Mouse (Mus musculus) kidney, adult 2 months (tissue): ENCODE data around the gene Thoc5. TPM values are rescaled to one million over a fixed set of nuclear protein-coding genes. Genes with fewer than 3 reads are reported as not detected.

Source experiments
- DNase-seq: peaks from one replicate; pipeline ENCODE4 v3.0.0; 2021
- H3K27ac ChIP-seq: fragments of 200-500 bp; 2 replicates; pipeline ENCODE4 v1.5.1; 2012; ENCODE audit warnings: low read depth, low read length, control low read depth, inconsistent platforms; ENCODE audit not compliant: insufficient read depth
- H3K27me3 ChIP-seq: fragments of 200-500 bp; replicated peaks from 2 replicates; pipeline ENCODE4 v1.6.1; 2012; ENCODE audit warnings: mild to moderate bottlenecking, moderate library complexity, low read length, inconsistent platforms; ENCODE audit not compliant: control insufficient read depth, insufficient read depth
- H3K36me3 ChIP-seq: fragments of 200-500 bp; 2 replicates; pipeline ENCODE4 v1.6.1; 2012; ENCODE audit warnings: mild to moderate bottlenecking, moderate library complexity, low read length, inconsistent platforms; ENCODE audit not compliant: control insufficient read depth, insufficient read depth
- H3K4me1 ChIP-seq: fragments of 200-500 bp; 2 replicates; pipeline ENCODE4 v1.6.1; 2011; ENCODE audit warnings: low read length; ENCODE audit not compliant: control insufficient read depth, insufficient read depth
- H3K4me3 ChIP-seq: fragments of 200-500 bp; 2 replicates; pipeline ENCODE4 v1.5.1; 2011; ENCODE audit warnings: mild to moderate bottlenecking, low read depth, low read length, control low read depth; ENCODE audit not compliant: insufficient read depth
- CTCF ChIP-seq: fragments of 200-500 bp; conservative IDR thresholded peaks from 2 replicates; pipeline ENCODE4 v1.5.1; 2011; ENCODE audit warnings: low read depth, mild to moderate bottlenecking, control low read depth, low read length, moderate library complexity, mixed read lengths; ENCODE audit not compliant: insufficient read depth, insufficient read length
- POLR2A ChIP-seq: fragments of 200-500 bp; IDR thresholded peaks from one replicate; pipeline ENCODE4 v1.6.1; 2011; ENCODE audit warnings: low read depth, low read length, control low read depth
- WGBS: fragments of 180-500 bp; shearing (Covaris S2); methylation state at CpG from one replicate; pipeline ENCODE4 v1.1.7; 2018; 5-methylcytosine and 5-hydroxymethylcytosine counted together
- polyA plus RNA-seq: library from polyadenylated mRNA; depleted of rRNA; stranded (reverse); fragments of >200 nt; gene quantifications from 2 replicates; pipeline ENCODE4 v1.2.3, GENCODE M21; 2012; rRNA removed

The Thoc5 gene
- polyA plus RNA-seq = 16.6 and 17.7 TPM in 2 replicates

DNA sequence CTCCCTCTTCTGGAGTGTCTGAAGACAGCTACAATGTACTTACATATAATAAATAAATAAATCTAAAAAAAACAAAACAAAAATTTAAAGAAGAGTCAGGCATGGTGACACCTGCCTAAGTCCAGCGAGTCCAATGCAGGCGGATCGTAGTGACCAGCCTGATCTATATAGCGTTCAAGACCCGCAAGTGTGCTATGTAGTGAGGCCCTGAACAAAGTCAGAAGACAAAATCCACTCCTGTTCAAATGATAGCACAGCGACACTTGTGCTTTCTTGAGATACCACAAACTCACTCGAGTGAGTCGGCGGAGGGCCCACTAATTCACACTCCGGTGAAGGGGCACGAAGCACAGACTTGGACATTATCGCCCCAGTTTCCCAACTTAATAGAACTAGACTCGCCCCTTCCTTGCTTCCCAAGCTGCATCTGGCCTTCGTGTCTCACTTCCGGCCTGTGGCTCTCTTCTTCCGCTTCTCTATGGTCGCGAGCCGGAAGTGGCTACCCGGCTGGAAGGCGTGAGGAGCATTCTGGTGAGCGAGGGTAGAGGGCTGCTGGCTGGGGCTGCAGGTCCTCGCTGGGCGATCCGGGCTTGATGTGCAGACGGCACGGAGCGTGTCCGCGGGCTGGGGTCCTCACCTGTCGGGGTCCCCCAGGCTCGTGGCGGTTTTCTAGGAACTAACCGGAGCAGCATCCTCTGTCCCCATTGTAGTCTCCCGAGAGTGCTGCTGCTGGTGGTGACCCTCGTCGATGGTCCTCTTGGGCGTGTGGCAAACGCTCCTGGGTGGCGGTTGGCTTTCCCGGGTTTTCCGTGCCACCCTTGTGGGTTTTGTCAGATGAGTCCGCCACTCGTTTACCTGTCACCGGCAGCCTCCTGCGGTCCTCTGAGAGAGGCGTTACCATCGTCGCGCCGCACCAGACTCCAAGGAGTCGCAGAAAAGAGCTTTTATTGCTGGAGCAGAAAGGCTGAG, at the start of gene Thoc5:
TSS of gene Thoc5 (plus strand) at position 473 of the 969 bp plus-strand sequence.
- Histone ChIP-seq H3K27me3 (no peaks in the 10 kb centered on the region), H3K4me3 (peak within 1 kb of the TSS; percentile 88), H3K4me1 (no peaks in the 10 kb centered on the region; the same call in 1 of the 2 replicates), H3K36me3 (no peaks in the 10 kb centered on the region; the same call in 1 of the 2 replicates), H3K27ac (peak within 1 kb of the TSS; percentile 85)
- TF ChIP-seq POLR2A = peak; percentile 47
- TF ChIP-seq CTCF = no peak
- DNase-seq = peak; percentile 88
- 2% methylated on average over 52 of the region's 52 CpGs for WGBS

DNA sequence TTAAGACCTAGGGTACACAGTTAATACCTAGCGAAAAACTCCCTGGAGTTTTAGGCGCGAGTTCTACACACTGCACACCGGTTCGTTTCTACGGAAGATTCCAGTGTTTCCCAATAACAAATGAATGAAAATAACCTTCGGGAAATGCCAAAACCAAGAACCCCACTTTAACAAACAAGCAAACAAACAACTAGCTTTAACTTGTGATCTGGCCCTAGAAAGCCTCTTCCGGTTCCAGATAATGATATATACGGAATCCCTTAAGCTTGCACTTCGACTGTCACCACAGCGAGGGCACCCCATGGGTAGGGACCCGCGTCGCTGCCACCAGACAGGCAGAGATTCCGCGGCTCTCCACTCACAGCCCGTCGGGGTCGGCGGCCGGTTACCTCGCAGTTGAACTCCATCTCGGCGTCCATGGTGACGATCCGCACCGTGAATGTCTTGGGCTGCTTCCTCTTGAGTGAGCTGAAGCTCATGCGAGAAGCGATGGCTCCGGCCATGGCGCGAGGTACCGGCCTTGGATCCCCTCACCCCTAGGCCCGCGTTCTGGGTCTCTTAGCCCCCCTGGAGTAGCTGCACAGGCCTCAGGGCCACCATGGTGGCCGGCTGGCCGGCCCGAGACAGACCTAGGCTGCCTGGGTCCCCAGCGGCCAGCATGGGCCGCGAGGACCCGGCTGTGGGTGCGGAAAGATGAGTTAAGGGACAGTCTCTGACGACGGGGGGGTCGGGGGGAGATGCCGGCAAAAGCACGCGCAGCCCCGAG, 46.5 kb upstream of the Thoc5 start:
- H3K27me3 ChIP-seq = no peaks in the 10 kb centered on the region
- H3K4me1 ChIP-seq = 0 out of 2 replicates have a peak, but pooled peaks cover 4% of the 10 kb centered on the region
- H3K27ac ChIP-seq = peak overlapping the region; percentile 60
- no peaks in the 10 kb centered on the region for H3K36me3 ChIP-seq
- DNase-seq = peak; percentile 54
- peak overlapping the region; percentile 100 for H3K4me3 ChIP-seq
- WGBS = under 1% methylated on average over 50 of the region's 50 CpGs
- TF ChIP-seq POLR2A (no peak), CTCF (no peak)

DNA sequence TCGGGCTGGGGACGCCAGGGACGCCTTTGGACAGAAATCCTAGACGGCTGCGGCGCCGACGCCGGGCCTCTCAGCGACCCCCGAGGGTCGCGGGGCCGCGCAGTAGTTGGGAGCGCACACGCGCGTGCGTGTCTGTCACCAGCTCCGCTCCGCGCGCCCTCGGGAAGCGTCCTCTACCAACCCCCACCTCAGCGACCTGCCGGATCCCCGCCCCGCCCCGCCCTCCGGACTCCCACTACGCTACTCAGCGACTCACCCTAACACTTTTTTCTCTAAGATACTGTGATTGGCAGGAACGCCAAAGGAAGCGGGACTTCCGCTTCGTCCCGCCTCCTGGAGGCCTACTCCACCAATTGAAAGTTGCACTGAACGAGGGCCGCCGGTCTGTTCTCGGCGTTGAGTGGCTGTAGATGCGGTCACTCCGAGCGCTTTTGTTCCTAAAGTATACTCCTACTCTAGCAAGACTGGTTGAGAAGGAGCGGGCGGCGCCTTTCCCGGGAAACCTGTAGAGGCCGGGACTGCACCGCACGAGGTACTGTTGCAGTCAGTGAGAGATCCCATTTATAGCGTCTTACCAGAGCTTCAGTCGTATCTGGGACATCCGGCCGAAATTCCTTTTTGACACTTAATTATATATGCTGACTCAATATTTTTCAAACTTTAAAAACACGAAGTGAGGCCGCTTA, 45.7 kb upstream of the Thoc5 start, which contains the start of gene Nf2:
TSS of gene Nf2 (minus strand) at position 279 of the 686 bp plus-strand sequence.
- under 1% methylated on average over 59 of the region's 60 CpGs for WGBS
- H3K4me1 ChIP-seq = 0 out of 2 replicates have a peak, but pooled peaks cover 4% of the 10 kb centered on the region
- no peaks in the 10 kb centered on the region for H3K27me3 ChIP-seq
- peak; percentile 58 for TF ChIP-seq POLR2A
- TF ChIP-seq CTCF = no peak
- no peaks in the 10 kb centered on the region for H3K36me3 ChIP-seq
- peak within 1 kb of the TSS; percentile 100 for H3K4me3 ChIP-seq
- peak within 1 kb of the TSS; percentile 60 for H3K27ac ChIP-seq
- DNase-seq = peak; percentile 100

DNA sequence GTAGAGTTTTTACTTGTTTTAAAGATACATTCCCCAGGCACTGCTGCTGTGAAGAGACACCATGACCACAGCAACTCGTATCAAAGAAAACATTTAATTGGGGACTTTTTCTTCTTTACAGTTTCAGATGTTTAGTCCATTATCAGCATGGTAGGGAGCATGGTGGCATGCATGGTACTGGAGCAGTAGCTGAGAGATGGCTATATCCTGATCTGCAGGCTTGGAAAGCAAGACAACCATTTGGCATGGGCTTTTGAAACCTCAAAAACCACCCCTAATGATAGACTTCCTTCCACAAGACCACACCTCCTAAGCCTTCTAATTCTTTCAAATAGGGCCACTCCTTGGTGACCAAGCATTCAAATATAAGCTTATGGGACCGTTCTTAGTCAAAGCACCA, 44.7 kb upstream of the Thoc5 start:
- Histone ChIP-seq H3K27ac (no peak overlapping the region), H3K4me1 (0 out of 2 replicates have a peak, but pooled peaks cover 4% of the 10 kb centered on the region), H3K36me3 (no peaks in the 10 kb centered on the region), H3K27me3 (no peaks in the 10 kb centered on the region), H3K4me3 (no peak overlapping the region)
- DNase-seq = no peak
- TF ChIP-seq POLR2A = no peak
- 94% methylated on average over 2 of the region's 2 CpGs for WGBS

DNA sequence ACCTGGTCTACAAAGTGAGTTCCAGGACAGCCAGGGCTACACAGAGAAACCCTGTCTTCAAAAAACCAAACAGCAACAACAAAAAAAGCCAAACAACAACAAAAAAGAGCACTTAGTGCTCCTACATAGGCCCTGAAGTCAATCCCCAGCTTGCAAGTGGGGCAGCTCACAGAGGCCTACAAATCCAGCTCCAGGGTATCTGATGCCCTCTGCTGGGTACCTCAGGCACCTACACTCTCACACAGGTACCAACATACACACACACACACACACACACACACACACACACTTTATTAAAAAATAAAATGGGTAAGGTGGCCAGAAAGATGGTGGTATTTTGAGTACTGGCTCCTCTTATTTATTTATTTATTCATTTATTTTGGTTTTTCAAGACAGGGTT, 42.1 kb upstream of the Thoc5 start:
- TF ChIP-seq CTCF (no peak), POLR2A (no peak)
- no peaks in the 10 kb centered on the region for H3K27me3 ChIP-seq
- no peaks in the 10 kb centered on the region for H3K36me3 ChIP-seq
- H3K27ac ChIP-seq = no peak overlapping the region
- DNase-seq = no peak
- 0 out of 2 replicates have a peak, but pooled peaks cover 1% of the 10 kb centered on the region for H3K4me1 ChIP-seq
- no peak overlapping the region for H3K4me3 ChIP-seq

DNA sequence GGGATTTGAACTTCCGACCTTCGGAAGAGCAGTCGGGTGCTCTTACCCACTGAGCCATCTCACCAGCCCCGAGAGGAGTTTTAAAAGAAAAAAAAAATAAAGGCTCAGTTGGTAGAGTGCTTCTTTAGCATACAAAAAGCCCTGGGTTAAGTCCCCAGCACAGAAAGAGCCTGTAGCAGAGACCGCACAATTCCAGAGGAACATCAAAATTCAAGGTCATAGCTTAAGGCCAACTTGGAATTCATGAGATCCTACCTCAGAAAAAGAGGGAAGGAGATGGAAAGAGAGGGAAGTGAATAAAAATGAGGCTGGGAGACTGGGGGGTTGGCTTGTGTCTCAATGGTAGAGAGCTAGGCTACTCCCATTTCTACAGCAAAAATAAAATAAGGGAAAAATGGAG, 40.9 kb upstream of the Thoc5 start:
- H3K27me3 ChIP-seq = no peaks in the 10 kb centered on the region
- no peak for DNase-seq
- no peak overlapping the region for H3K4me3 ChIP-seq
- no peaks in the 10 kb centered on the region for H3K4me1 ChIP-seq
- H3K36me3 ChIP-seq = no peaks in the 10 kb centered on the region
- H3K27ac ChIP-seq = no peak overlapping the region
- no peak for TF ChIP-seq POLR2A
- TF ChIP-seq CTCF = no peak
- WGBS = 92% methylated on average over 5 of the region's 5 CpGs

DNA sequence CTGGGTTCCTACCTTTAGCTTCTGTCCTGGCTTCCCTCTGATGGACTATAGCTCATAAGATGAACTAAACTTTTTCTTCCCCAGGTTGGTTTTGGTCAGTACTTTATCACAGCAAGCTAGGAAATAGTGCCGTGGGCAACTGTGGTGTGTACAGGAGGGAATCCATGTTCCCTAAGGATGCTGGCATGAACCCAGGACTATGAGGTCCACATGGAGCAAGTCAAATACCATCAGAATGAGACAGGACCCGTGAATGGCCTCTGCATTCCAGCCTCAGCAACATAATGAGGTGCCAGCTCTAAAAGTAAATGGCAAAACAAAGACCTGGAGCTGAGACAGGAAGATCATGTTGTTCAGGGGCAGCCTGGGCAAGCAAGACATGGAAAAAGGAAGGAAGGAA, 36.7 kb upstream of the Thoc5 start:
- TF ChIP-seq CTCF (no peak), POLR2A (no peak)
- 34% methylated on average over 2 of the region's 2 CpGs for WGBS
- Histone ChIP-seq H3K4me3 (no peak overlapping the region), H3K27me3 (no peaks in the 10 kb centered on the region), H3K4me1 (no peaks in the 10 kb centered on the region), H3K27ac (no peak overlapping the region), H3K36me3 (no peaks in the 10 kb centered on the region)
- no peak for DNase-seq
